Mouse (Mus musculus) cerebellum, adult 2 months (tissue): ENCODE data around the gene Acox2.

Experiments
- CTCF ChIP-seq: fragments of 200-500 bp; IDR thresholded peaks from 2 replicates; pipeline ENCODE4 v1.5.1; 2011; ENCODE audit warnings: low read depth, mild to moderate bottlenecking, control low read depth, low read length, moderate library complexity, borderline replicate concordance; ENCODE audit not compliant: insufficient read depth
- POLR2A ChIP-seq: fragments of 200-500 bp; IDR thresholded peaks from 2 replicates; pipeline ENCODE4 v1.6.1; 2011; ENCODE audit warnings: low read length, control low read depth, borderline replicate concordance; ENCODE audit not compliant: insufficient read depth

DNA sequence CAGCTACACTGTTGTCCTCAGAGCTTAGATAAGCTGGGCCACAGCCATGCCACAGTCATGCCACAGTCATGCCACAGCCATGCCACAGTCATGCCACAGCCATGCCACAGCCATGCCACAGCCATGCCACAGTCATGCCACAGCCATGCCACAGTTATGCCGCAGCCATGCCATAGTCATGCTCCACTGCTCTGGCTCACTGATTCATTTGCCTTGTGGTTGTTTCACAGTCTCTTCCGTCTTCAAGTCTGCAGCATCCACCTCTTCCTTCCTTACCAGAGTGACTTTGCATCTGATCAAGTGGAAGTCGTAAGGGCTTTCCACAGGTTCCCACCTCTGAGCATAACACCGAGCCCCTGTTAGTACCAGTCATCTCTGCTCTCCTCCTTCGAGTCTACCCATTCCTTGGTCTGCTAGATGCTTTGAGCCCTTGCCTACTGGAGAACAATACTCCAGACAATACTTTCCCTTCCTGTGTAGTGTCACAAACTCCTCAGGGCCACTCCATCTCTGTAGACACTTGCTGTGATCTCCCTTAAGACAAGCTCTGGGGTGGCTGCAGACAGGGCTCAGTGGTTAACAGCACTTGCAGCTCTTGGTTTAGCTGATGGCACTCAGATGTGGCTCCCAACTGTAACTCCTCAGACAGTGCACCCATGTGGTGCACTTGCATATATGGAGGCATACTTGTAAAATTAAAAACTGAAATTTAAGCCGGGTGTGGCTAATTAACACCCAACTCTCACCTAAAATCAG lies 26.8 kb downstream of the Acox2 start:
- TF ChIP-seq CTCF (no peak), POLR2A (no peak)
